Mouse (Mus musculus): ENCODE measurements at regions not wholly inside any gene's neighbourhood (a gene's known extent, or its start where the extent isn't known, plus 50 kb on each side); places are given as distances from the start of the nearest gene placed in this dataset.

- no peak for DNase-seq
These were observed 53.6 kb upstream of the Ankrd55 start for GRCm38 (mm10) chr13:112234695-112235094.

- no peak for DNase-seq
These were observed 51.3 kb upstream of the Ankrd55 start for GRCm38 (mm10) chr13:112236956-112237355.

GRCm38 (mm10) chr13:112237377-112237776, 50.9 kb upstream of the Ankrd55 start:
- DNase-seq: no peak

- DNase-seq: no peak
These were observed 50.3 kb upstream of the Ankrd55 start for GRCm38 (mm10) chr13:112237917-112238316.
